Mouse (Mus musculus) brain, embryonic 14.5 days (tissue): ENCODE results near the gene Tepp. TPM values are rescaled to one million over a fixed set of nuclear protein-coding genes. Genes with fewer than 3 reads are reported as not detected.

Experiments used
- DNase-seq: peaks from one replicate; pipeline ENCODE4 v3.0.0-alpha.2; 2011; ENCODE audit warnings: low read depth
- CTCF ChIP-seq: fragments of 200-500 bp; IDR thresholded peaks from 2 replicates; pipeline ENCODE4 v1.5.1; 2012; ENCODE audit warnings: inconsistent platforms, mild to moderate bottlenecking, moderate library complexity, borderline replicate concordance; ENCODE audit not compliant: insufficient read depth, insufficient read length; ENCODE audit errors: extremely low read depth
- POLR2A ChIP-seq: fragments of 200-500 bp; IDR thresholded peaks from 2 replicates; pipeline ENCODE4 v1.6.1; 2012; ENCODE audit warnings: mild to moderate bottlenecking, inconsistent platforms, borderline replicate concordance; ENCODE audit not compliant: poor library complexity, insufficient read depth, insufficient read length, severe bottlenecking; ENCODE audit errors: extremely low read depth
- polyA plus RNA-seq: library from polyadenylated mRNA; depleted of rRNA; stranded (reverse); fragments of >200 nt; gene quantifications from 2 replicates; pipeline ENCODE4 v1.2.3, GENCODE M21; 2012; rRNA removed

The Tepp gene
- polyA plus RNA-seq, 1 experiment: 1.7 TPM

DNA sequence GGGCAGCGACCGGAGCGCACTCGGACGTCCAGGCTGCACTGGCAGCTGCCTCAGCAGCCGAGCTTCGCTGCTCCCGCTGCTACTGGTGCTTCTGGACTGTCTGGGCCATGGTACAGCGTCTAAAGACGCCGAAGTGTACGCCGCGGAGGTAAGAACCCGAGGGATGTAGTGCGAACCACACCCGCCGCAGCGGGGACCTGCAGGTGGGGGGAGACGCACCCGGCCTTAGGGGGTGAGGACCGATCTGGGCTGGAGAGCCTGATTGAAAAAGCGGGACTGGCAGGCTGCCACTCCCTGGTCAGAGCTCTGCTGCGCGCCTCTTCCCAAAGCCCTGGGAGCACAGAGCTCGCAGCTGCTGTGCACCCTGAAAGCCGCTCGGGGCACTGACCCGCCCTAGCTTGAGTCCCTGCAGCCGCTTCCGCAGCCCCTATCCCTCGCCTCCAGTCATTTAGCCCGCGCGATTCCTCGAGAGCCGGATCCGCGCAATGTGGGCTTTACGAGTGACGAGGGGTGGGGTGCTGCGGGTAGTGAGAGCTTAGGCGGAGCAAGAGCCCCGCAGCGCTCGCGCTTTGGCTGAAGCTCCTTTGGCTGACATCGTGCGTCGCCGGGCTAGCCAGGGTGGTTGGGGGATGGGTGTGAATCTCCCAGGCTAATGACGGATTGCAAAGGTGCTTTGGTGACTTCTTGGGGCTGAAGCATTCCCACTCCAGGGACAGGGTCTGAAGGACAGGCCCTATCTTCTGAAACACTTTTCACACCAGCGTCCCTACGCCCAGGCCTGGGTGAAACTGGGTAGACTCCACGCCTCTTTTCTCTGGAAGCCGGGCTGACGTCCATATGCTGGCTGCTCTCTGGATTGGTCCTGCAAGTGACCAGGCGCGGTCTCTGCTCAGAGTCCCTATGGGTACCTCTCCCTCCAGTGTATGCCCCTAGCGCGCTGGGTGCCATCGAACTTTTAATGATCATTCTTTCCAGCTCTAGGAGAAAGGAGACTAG, 42.8 kb downstream of the Tepp start:
- peak; percentile 80 for DNase-seq
- TF ChIP-seq CTCF (no peak), POLR2A (no peak)

- no peak for TF ChIP-seq CTCF
- TF ChIP-seq POLR2A: no peak
- DNase-seq: no peak
Observed at GRCm38 (mm10) chr8:95354606-95355005, 44.2 kb downstream of the Tepp start.

DNA sequence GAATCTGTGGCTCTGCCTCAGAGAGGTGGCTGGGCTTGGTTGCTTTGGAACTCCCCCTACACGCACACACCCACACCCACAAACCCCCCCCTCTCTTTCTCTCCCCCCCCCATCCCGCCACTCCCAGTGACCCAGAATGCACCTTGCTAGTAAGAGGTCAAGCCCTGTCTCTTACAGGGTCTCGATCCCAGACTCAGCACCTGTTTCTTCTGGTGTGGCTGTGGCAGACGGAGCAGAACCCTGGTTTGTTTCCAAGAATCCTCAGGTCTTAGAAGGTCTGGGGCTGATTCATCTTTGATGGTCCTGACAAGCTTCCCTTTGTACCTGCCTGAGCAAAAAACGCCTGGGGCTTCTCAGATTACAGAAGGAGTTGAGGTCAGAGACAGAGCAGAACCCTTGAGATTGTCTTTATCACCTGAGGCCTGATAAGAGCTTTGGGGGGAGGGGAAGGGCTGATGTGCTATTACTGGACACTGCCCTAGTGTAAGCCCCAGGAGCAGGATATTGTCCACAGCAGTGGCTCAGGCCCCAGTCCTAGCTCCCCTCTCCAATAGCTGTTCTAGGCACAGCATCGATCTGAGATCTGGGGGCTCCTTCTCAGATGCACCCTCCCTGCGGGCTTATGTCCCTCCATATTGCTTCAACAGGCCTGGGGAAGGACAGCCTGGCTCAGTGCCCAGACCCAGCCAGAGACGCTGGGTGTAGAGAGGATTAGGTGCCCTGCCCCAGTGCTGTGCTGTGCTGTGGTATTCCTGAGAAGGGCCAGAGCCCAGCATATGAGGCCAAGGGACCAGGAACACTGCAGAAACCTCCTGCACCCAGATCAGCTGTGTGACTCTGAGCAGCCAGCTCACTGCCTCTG, 48.4 kb downstream of the Tepp start:
- no peak for DNase-seq
- no peak for TF ChIP-seq CTCF
- no peak for TF ChIP-seq POLR2A

GRCm38 (mm10) chr8:95360181-95361015, 50.0 kb downstream of the Tepp start:
- TF ChIP-seq POLR2A (no peak), CTCF (no peak)
- DNase-seq: no peak

- TF ChIP-seq CTCF (no peak), POLR2A (no peak)
- no peak for DNase-seq
Observed at GRCm38 (mm10) chr8:95361016-95361341, 50.6 kb downstream of the Tepp start.

DNA sequence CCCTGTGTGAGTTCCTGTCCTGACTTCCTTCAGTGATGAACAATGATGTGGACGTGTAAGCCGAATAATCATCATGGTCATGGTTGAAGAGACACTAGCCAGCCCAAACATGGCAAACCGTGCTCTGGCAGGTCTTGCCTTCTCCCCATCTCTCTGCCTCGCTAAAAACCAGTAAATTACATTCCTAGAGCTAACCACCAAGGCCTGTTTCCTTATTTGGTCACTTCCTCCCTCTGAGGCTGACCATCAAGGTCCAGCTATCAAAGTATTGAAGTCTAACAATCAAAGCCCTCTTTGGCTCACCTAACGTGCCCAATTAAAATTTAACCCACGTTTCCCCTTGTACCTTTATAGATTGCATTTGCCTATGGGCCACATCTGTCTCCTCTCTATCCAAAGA, 51.9 kb downstream of the Tepp start:
- DNase-seq: no peak
- no peak for TF ChIP-seq POLR2A
- TF ChIP-seq CTCF: no peak

- no peak for TF ChIP-seq CTCF
- no peak for TF ChIP-seq POLR2A
- no peak for DNase-seq
Observed at GRCm38 (mm10) chr8:95363849-95364248, 53.5 kb downstream of the Tepp start.

- DNase-seq: no peak
- no peak for TF ChIP-seq CTCF
- TF ChIP-seq POLR2A: no peak
Observed at GRCm38 (mm10) chr8:95369581-95370326, 59.4 kb downstream of the Tepp start.

- no peak for TF ChIP-seq CTCF
- no peak for TF ChIP-seq POLR2A
- DNase-seq: no peak
Observed at GRCm38 (mm10) chr8:95373389-95374002, 63.1 kb downstream of the Tepp start.

DNA sequence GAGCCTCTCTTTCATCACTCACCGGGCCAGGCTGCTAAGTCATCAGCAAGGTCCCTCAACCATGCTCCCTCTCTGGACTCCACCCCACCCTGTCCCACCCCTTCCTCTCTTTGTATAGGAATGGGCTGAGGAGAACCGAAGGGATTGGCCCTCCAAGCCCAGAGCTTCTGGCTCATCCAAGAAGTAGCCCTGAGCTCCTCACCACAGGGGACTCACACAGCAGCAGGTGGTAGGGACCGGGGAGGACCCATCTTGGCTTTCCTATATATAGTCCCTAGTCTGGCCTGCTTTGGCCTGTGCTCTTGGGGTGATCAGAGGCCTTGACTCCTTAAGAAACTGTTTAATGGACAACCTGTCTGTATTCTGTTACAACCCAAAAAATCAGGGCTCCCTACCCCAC, 64.1 kb downstream of the Tepp start:
- DNase-seq: no peak
- no peak for TF ChIP-seq CTCF
- no peak for TF ChIP-seq POLR2A

GRCm38 (mm10) chr8:95375374-95375930, 65.1 kb downstream of the Tepp start:
- TF ChIP-seq POLR2A (no peak), CTCF (no peak)

More at GRCm38 (mm10) chr8:95375374-95375930, 65.1 kb downstream of the Tepp start:
- no peak for DNase-seq

Other genes starting within 250 kb of the Tepp start
- 56.2 and 67.2 TPM in 2 replicates for gene Katnb1, start 229.4 kb upstream of the Tepp start, polyA plus RNA-seq
- 26.3 and 31.1 TPM in 2 replicates for gene Kifc3, start 107.8 kb upstream of the Tepp start, polyA plus RNA-seq
- 0.35 and 0.53 TPM in 2 replicates for gene Cngb1, start 4.0 kb upstream of the Tepp start, polyA plus RNA-seq
- 25.9 and 33.4 TPM in 2 replicates for gene Zfp319, start 21.4 kb downstream of the Tepp start, polyA plus RNA-seq
- 39.3 and 54.8 TPM in 2 replicates for gene Usb1, start 21.7 kb downstream of the Tepp start, polyA plus RNA-seq
- gene Mmp15, start 41.7 kb downstream of the Tepp start, polyA plus RNA-seq: 20.7 and 34.4 TPM in 2 replicates
- 100 and 150 TPM in 2 replicates for gene Cfap20, start 124.3 kb downstream of the Tepp start, polyA plus RNA-seq
- 43.8 and 51.8 TPM in 2 replicates for gene Csnk2a2, start 179.5 kb downstream of the Tepp start, polyA plus RNA-seq
- gene Ccdc113, start 223.5 kb downstream of the Tepp start, polyA plus RNA-seq: 0.82 and 1.4 TPM in 2 replicates